Mouse (Mus musculus) intestine, embryonic 15.5 days (tissue): ENCODE results near the gene Htr1d. TPM values are rescaled to one million over a fixed set of nuclear protein-coding genes. Genes with fewer than 3 reads are reported as not detected.

Experiments
- ATAC-seq: fragments of 200-750 bp; cut with Nextera tagmentation; 2 replicates; pipeline ENCODE4 v1.8.0; 2017; ENCODE audit warnings: moderate TSS enrichment, moderate library complexity
- H3K27ac ChIP-seq: fragments of 300-500 bp; sonication (generic); 2 replicates; pipeline ENCODE4 v1.5.1; 2015; ENCODE audit warnings: mild to moderate bottlenecking, inconsistent platforms
- H3K27me3 ChIP-seq: fragments of 300-500 bp; sonication (generic); replicated peaks from 2 replicates; pipeline ENCODE4 v1.6.1; 2015; ENCODE audit warnings: inconsistent platforms
- H3K36me3 ChIP-seq: fragments of 300-500 bp; sonication (generic); 2 replicates; pipeline ENCODE4 v1.6.1; 2015; ENCODE audit warnings: inconsistent platforms
- H3K4me1 ChIP-seq: fragments of 300-500 bp; sonication (generic); replicated peaks from 2 replicates; pipeline ENCODE4 v1.6.1; 2015; ENCODE audit warnings: inconsistent platforms
- H3K4me2 ChIP-seq: fragments of 300-500 bp; sonication (generic); replicated peaks from 2 replicates; pipeline ENCODE4 v1.6.1; 2015; ENCODE audit warnings: mild to moderate bottlenecking, inconsistent platforms
- H3K4me3 ChIP-seq: fragments of 300-500 bp; sonication (generic); replicated peaks from 2 replicates; pipeline ENCODE4 v1.5.1; 2015; ENCODE audit warnings: inconsistent platforms
- H3K9ac ChIP-seq: fragments of 300-500 bp; sonication (generic); 2 replicates; pipeline ENCODE4 v1.6.1; 2015; ENCODE audit warnings: inconsistent platforms
- H3K9me3 ChIP-seq: fragments of 300-500 bp; sonication (generic); 2 replicates; pipeline ENCODE4 v1.6.1; 2016; ENCODE audit warnings: inconsistent platforms
- WGBS: fragments of 180-500 bp; shearing (Covaris S2); methylation state at CpG from one replicate; pipeline ENCODE4 v1.1.7; 2015; 5-methylcytosine and 5-hydroxymethylcytosine counted together
- polyA plus RNA-seq: library from polyadenylated mRNA; unstranded; fragments of >200 nt; fragmentation: Nextera tagmentation; extraction: Ambion mirVana; gene quantifications from 2 replicates; pipeline ENCODE4 v1.2.1, GENCODE M21; 2015

Gene Htr1d
- polyA plus RNA-seq, 1 experiment from 2014 or later = 0.28 TPM

- no peaks in the 10 kb centered on the region for H3K36me3 ChIP-seq
- no peaks in the 10 kb centered on the region for H3K9me3 ChIP-seq
- H3K4me3 ChIP-seq = peak overlapping the region; percentile 94
- peaks cover 22% of the 10 kb centered on the region for H3K4me1 ChIP-seq
- peak overlapping the region; percentile 99 for H3K27ac ChIP-seq
- peak overlapping the region; percentile 76 for H3K9ac ChIP-seq
- no peaks in the 10 kb centered on the region for H3K27me3 ChIP-seq
- ATAC-seq = peak; percentile 78
- peak overlapping the region; percentile 60 for H3K4me2 ChIP-seq
- WGBS = under 1% methylated on average over 44 of the region's 55 CpGs
Measured at GRCm38 (mm10) chr4:136469941-136470346, 46.6 kb downstream of the Htr1d start.

- peaks cover 20% of the 10 kb centered on the region for H3K4me1 ChIP-seq
- under 1% methylated on average over 58 of the region's 58 CpGs for WGBS
- H3K27ac ChIP-seq = peak overlapping the region; percentile 99
- no peaks in the 10 kb centered on the region for H3K27me3 ChIP-seq
- H3K4me3 ChIP-seq = peak overlapping the region; percentile 94
- H3K36me3 ChIP-seq = no peaks in the 10 kb centered on the region
- no peaks in the 10 kb centered on the region for H3K9me3 ChIP-seq
- H3K4me2 ChIP-seq = peak overlapping the region; percentile 60
- peak overlapping the region; percentile 76 for H3K9ac ChIP-seq
- peak; percentile 33 for ATAC-seq
Measured at GRCm38 (mm10) chr4:136470347-136471071, 47.2 kb downstream of the Htr1d start.

- H3K9ac ChIP-seq = no peak overlapping the region
- H3K27ac ChIP-seq = no peak overlapping the region
- H3K4me3 ChIP-seq = no peak overlapping the region
- no peaks in the 10 kb centered on the region for H3K9me3 ChIP-seq
- H3K4me1 ChIP-seq = 0 out of 2 replicates have a peak, but pooled peaks cover 3% of the 10 kb centered on the region
- no peak for ATAC-seq
- H3K27me3 ChIP-seq = no peaks in the 10 kb centered on the region
- H3K36me3 ChIP-seq = no peaks in the 10 kb centered on the region
- WGBS = 93% methylated on average over 1 of the region's 1 CpGs
- H3K4me2 ChIP-seq = no peak overlapping the region
Measured at GRCm38 (mm10) chr4:136476692-136477091, 53.4 kb downstream of the Htr1d start.

GRCm38 (mm10) chr4:136486549-136486948, 63.2 kb downstream of the Htr1d start:
- Histone ChIP-seq H3K4me3 (no peak overlapping the region), H3K27me3 (no peaks in the 10 kb centered on the region), H3K27ac (no peak overlapping the region), H3K9me3 (no peaks in the 10 kb centered on the region), H3K9ac (no peak overlapping the region), H3K4me1 (no peaks in the 10 kb centered on the region), H3K4me2 (no peak overlapping the region), H3K36me3 (no peaks in the 10 kb centered on the region)
- 91% methylated on average over 2 of the region's 2 CpGs for WGBS
- ATAC-seq = no peak

Other genes starting within 250 kb of the Htr1d start
- 4.6 and 5.4 TPM in 2 replicates for gene Asap3, start 217.2 kb upstream of the Htr1d start, polyA plus RNA-seq
- gene Tcea3, start 175.8 kb upstream of the Htr1d start, polyA plus RNA-seq = 18.3 and 19.0 TPM in 2 replicates
- gene Zfp46, start 138.8 kb upstream of the Htr1d start, polyA plus RNA-seq = 16.0 and 16.8 TPM in 2 replicates
- gene Hnrnpr, start 112.6 kb upstream of the Htr1d start, polyA plus RNA-seq = 128 and 129 TPM in 2 replicates
- gene 6030445D17Rik, start 38.7 kb downstream of the Htr1d start, polyA plus RNA-seq = 0.43 and 0.50 TPM in 2 replicates
- gene Luzp1, start 46.2 kb downstream of the Htr1d start, polyA plus RNA-seq = 114 and 115 TPM in 2 replicates
- gene Kdm1a, start 179.2 kb downstream of the Htr1d start, polyA plus RNA-seq = 29.6 and 31.4 TPM in 2 replicates
- not detected in 2 replicates for gene Tex46, start 186.9 kb downstream of the Htr1d start, polyA plus RNA-seq
- not detected in 2 replicates for gene Lactbl1, start 199.1 kb downstream of the Htr1d start, polyA plus RNA-seq